Mouse (Mus musculus) limb, embryonic 13.5 days (tissue): ENCODE measurements around the gene Rrn3. TPM values are rescaled to one million over a fixed set of nuclear protein-coding genes. Genes with fewer than 3 reads are reported as not detected.

Source experiments
- ATAC-seq: fragments of 200-750 bp; cut with Nextera tagmentation; 2 replicates; pipeline ENCODE4 v1.8.0; 2017; ENCODE audit warnings: low read depth, moderate number of reproducible peaks, moderate TSS enrichment; ENCODE audit not compliant: low FRiP score
- H3K27ac ChIP-seq: fragments of 300-500 bp; sonication (generic); 2 replicates; pipeline ENCODE4 v1.5.1; 2015; ENCODE audit warnings: inconsistent platforms, mild to moderate bottlenecking, moderate library complexity
- H3K27me3 ChIP-seq: fragments of 300-500 bp; sonication (generic); 2 replicates; pipeline ENCODE4 v1.6.1; 2015; ENCODE audit warnings: mild to moderate bottlenecking, inconsistent platforms
- H3K36me3 ChIP-seq: fragments of 300-500 bp; sonication (generic); 2 replicates; pipeline ENCODE4 v1.6.1; 2015; ENCODE audit warnings: inconsistent platforms, mild to moderate bottlenecking, moderate library complexity
- H3K4me1 ChIP-seq: fragments of 300-500 bp; sonication (generic); 2 replicates; pipeline ENCODE4 v1.6.1; 2015; ENCODE audit warnings: inconsistent platforms
- H3K4me2 ChIP-seq: fragments of 300-500 bp; sonication (generic); replicated peaks from 2 replicates; pipeline ENCODE4 v1.6.1; 2015; ENCODE audit warnings: inconsistent platforms, mild to moderate bottlenecking, moderate library complexity
- H3K4me3 ChIP-seq: fragments of 300-500 bp; sonication (generic); 2 replicates; pipeline ENCODE4 v1.5.1; 2015; ENCODE audit warnings: moderate library complexity, mild to moderate bottlenecking, inconsistent platforms
- H3K9ac ChIP-seq: fragments of 300-500 bp; sonication (generic); 2 replicates; pipeline ENCODE4 v1.6.1; 2015; ENCODE audit warnings: mild to moderate bottlenecking, inconsistent platforms
- H3K9me3 ChIP-seq: fragments of 300-500 bp; sonication (generic); 2 replicates; pipeline ENCODE4 v1.6.1; 2016; ENCODE audit warnings: inconsistent platforms
- WGBS: fragments of 180-500 bp; shearing (Covaris S2); methylation state at CpG from one replicate; pipeline ENCODE4 v1.1.7; 2015; 5-methylcytosine and 5-hydroxymethylcytosine counted together
- polyA plus RNA-seq: library from polyadenylated mRNA; unstranded; fragments of >200 nt; fragmentation: Nextera tagmentation; extraction: Ambion mirVana; gene quantifications from 2 replicates; pipeline ENCODE4 v1.2.1, GENCODE M21; 2015

Rrn3 gene
- polyA plus RNA-seq, 1 experiment from 2014 or later: 66.3 TPM

- Histone ChIP-seq H3K27ac (no peak overlapping the region), H3K4me1 (no peaks in the 10 kb centered on the region), H3K27me3 (no peaks in the 10 kb centered on the region), H3K9me3 (no peaks in the 10 kb centered on the region), H3K4me2 (no peak overlapping the region), H3K4me3 (no peak overlapping the region), H3K36me3 (peaks cover 92% of the 10 kb centered on the region), H3K9ac (no peak overlapping the region)
- 93% methylated on average over 5 of the region's 5 CpGs for WGBS
- no peak for ATAC-seq
Measured at GRCm38 (mm10) chr16:13796746-13797175, 16.3 kb downstream of the Rrn3 start.

- Histone ChIP-seq H3K4me1 (no peaks in the 10 kb centered on the region), H3K36me3 (peaks cover 91% of the 10 kb centered on the region), H3K27me3 (no peaks in the 10 kb centered on the region), H3K4me2 (no peak overlapping the region), H3K4me3 (no peak overlapping the region), H3K27ac (no peak overlapping the region), H3K9ac (no peak overlapping the region), H3K9me3 (no peaks in the 10 kb centered on the region)
- ATAC-seq: no peak
- 97% methylated on average over 4 of the region's 4 CpGs for WGBS
Measured at GRCm38 (mm10) chr16:13801231-13801630, 20.7 kb downstream of the Rrn3 start.

- H3K4me1 ChIP-seq: no peaks in the 10 kb centered on the region
- no peak overlapping the region for H3K27ac ChIP-seq
- H3K9me3 ChIP-seq: no peaks in the 10 kb centered on the region
- WGBS: 88% methylated on average over 5 of the region's 5 CpGs
- H3K4me2 ChIP-seq: no peak overlapping the region
- H3K9ac ChIP-seq: no peak overlapping the region
- H3K27me3 ChIP-seq: no peaks in the 10 kb centered on the region
- ATAC-seq: no peak
- H3K4me3 ChIP-seq: no peak overlapping the region
- peaks cover 91% of the 10 kb centered on the region for H3K36me3 ChIP-seq
Measured at GRCm38 (mm10) chr16:13804666-13805065, 24.2 kb downstream of the Rrn3 start.

GRCm38 (mm10) chr16:13807616-13808015 lies 27.1 kb downstream of the Rrn3 start:
- Histone ChIP-seq H3K4me1 (no peaks in the 10 kb centered on the region), H3K36me3 (peaks cover 95% of the 10 kb centered on the region), H3K4me2 (no peak overlapping the region), H3K27ac (no peak overlapping the region), H3K27me3 (no peaks in the 10 kb centered on the region), H3K4me3 (no peak overlapping the region), H3K9me3 (no peaks in the 10 kb centered on the region), H3K9ac (no peak overlapping the region)
- WGBS: 96% methylated on average over 4 of the region's 4 CpGs
- ATAC-seq: no peak

- H3K36me3 ChIP-seq: peaks cover 97% of the 10 kb centered on the region
- H3K27me3 ChIP-seq: no peaks in the 10 kb centered on the region
- no peaks in the 10 kb centered on the region for H3K9me3 ChIP-seq
- WGBS: 91% methylated on average over 7 of the region's 7 CpGs
- H3K4me2 ChIP-seq: no peak overlapping the region
- no peak for ATAC-seq
- H3K4me1 ChIP-seq: no peaks in the 10 kb centered on the region
- no peak overlapping the region for H3K27ac ChIP-seq
- no peak overlapping the region for H3K4me3 ChIP-seq
- no peak overlapping the region for H3K9ac ChIP-seq
Measured at GRCm38 (mm10) chr16:13808410-13808809, 27.9 kb downstream of the Rrn3 start.

GRCm38 (mm10) chr16:13812152-13812551 lies 31.6 kb downstream of the Rrn3 start:
- H3K27me3 ChIP-seq: no peaks in the 10 kb centered on the region
- H3K36me3 ChIP-seq: peaks cover 89% of the 10 kb centered on the region
- H3K9me3 ChIP-seq: no peaks in the 10 kb centered on the region
- no peaks in the 10 kb centered on the region for H3K4me1 ChIP-seq
- H3K4me3 ChIP-seq: no peak overlapping the region
- no peak overlapping the region for H3K9ac ChIP-seq
- no peak for ATAC-seq
- 93% methylated on average over 6 of the region's 6 CpGs for WGBS
- H3K4me2 ChIP-seq: no peak overlapping the region
- no peak overlapping the region for H3K27ac ChIP-seq

GRCm38 (mm10) chr16:13813200-13813599 lies 32.7 kb downstream of the Rrn3 start:
- Histone ChIP-seq H3K4me3 (no peak overlapping the region), H3K9ac (no peak overlapping the region), H3K27me3 (no peaks in the 10 kb centered on the region), H3K9me3 (no peaks in the 10 kb centered on the region), H3K4me2 (no peak overlapping the region), H3K4me1 (peaks cover 3% of the 10 kb centered on the region), H3K36me3 (peaks cover 80% of the 10 kb centered on the region), H3K27ac (no peak overlapping the region)
- ATAC-seq: no peak
- WGBS: 94% methylated on average over 3 of the region's 3 CpGs

- Histone ChIP-seq H3K9me3 (no peaks in the 10 kb centered on the region), H3K4me2 (peak within 1 kb of the TSS; percentile 78), H3K9ac (peak within 1 kb of the TSS; percentile 89), H3K36me3 (peaks cover 30% of the 10 kb centered on the region), H3K4me3 (peak within 1 kb of the TSS; percentile 82), H3K27ac (peak within 1 kb of the TSS; percentile 98), H3K4me1 (peaks cover 32% of the 10 kb centered on the region), H3K27me3 (no peaks in the 10 kb centered on the region)
- peak; percentile 97 for ATAC-seq
- under 1% methylated on average over 58 of the region's 58 CpGs for WGBS
Measured at GRCm38 (mm10) chr16:13818560-13819393, 38.3 kb downstream of the Rrn3 start, which contains the start of gene Ntan1. Ntan1 (plus strand) TSS chr16:13818845.

GRCm38 (mm10) chr16:13819394-13819743 lies 38.9 kb downstream of the Rrn3 start:
- Histone ChIP-seq H3K27ac (peak overlapping the region; percentile 69), H3K4me2 (peak overlapping the region; percentile 78), H3K4me3 (peak overlapping the region; percentile 82), H3K4me1 (peaks cover 32% of the 10 kb centered on the region), H3K9ac (peak overlapping the region; percentile 89), H3K27me3 (no peaks in the 10 kb centered on the region), H3K36me3 (peaks cover 29% of the 10 kb centered on the region), H3K9me3 (no peaks in the 10 kb centered on the region)
- peak; percentile 52 for ATAC-seq
- WGBS: 0% methylated on average over 36 of the region's 36 CpGs

- H3K27me3 ChIP-seq: no peaks in the 10 kb centered on the region
- peaks cover 32% of the 10 kb centered on the region for H3K4me1 ChIP-seq
- H3K36me3 ChIP-seq: peaks cover 26% of the 10 kb centered on the region
- peak overlapping the region; percentile 82 for H3K4me3 ChIP-seq
- no peak for ATAC-seq
- H3K9ac ChIP-seq: peak overlapping the region; percentile 89
- H3K9me3 ChIP-seq: no peaks in the 10 kb centered on the region
- 35% methylated on average over 12 of the region's 12 CpGs for WGBS
- peak overlapping the region; percentile 78 for H3K4me2 ChIP-seq
- H3K27ac ChIP-seq: peak overlapping the region; percentile 69
Measured at GRCm38 (mm10) chr16:13819806-13820500, 39.4 kb downstream of the Rrn3 start.

GRCm38 (mm10) chr16:13820771-13821170 lies 40.3 kb downstream of the Rrn3 start:
- H3K4me2 ChIP-seq: peak overlapping the region; percentile 78
- no peaks in the 10 kb centered on the region for H3K27me3 ChIP-seq
- peaks cover 19% of the 10 kb centered on the region for H3K36me3 ChIP-seq
- H3K9ac ChIP-seq: no peak overlapping the region
- no peak overlapping the region for H3K27ac ChIP-seq
- ATAC-seq: no peak
- H3K9me3 ChIP-seq: no peaks in the 10 kb centered on the region
- 0 out of 2 replicates have a peak overlapping the region, but pooled peaks have one; percentile 82 for H3K4me3 ChIP-seq
- WGBS: 98% methylated on average over 5 of the region's 5 CpGs
- peaks cover 36% of the 10 kb centered on the region for H3K4me1 ChIP-seq

GRCm38 (mm10) chr16:13825781-13826490 lies 45.4 kb downstream of the Rrn3 start:
- H3K27me3 ChIP-seq: no peaks in the 10 kb centered on the region
- no peak overlapping the region for H3K4me2 ChIP-seq
- no peak overlapping the region for H3K9ac ChIP-seq
- H3K4me1 ChIP-seq: peaks cover 26% of the 10 kb centered on the region
- 60% methylated on average over 7 of the region's 7 CpGs for WGBS
- peaks cover 48% of the 10 kb centered on the region for H3K36me3 ChIP-seq
- H3K27ac ChIP-seq: no peak overlapping the region
- H3K4me3 ChIP-seq: no peak overlapping the region
- H3K9me3 ChIP-seq: no peaks in the 10 kb centered on the region
- ATAC-seq: no peak
